Mouse (Mus musculus) adrenal gland, adult 8-10 months (tissue): ENCODE results near the gene Flt4. TPM values are rescaled to one million over a fixed set of nuclear protein-coding genes. Genes with fewer than 3 reads are reported as not detected.

Experiments
- DNase-seq: peaks from one replicate; pipeline ENCODE4 v3.0.0; 2022
- total RNA-seq, 4 experiments: library from RNA; stranded (reverse); gene quantifications; 2 replicates each; pipeline ENCODE4 v1.2.4; 2022

The Flt4 gene
- total RNA-seq, 4 experiments from 2014 or later, result 19.3 to 29.5 (median 23.4) TPM

- no peak for DNase-seq
Observed at GRCm38 (mm10) chr11:49650113-49650993, 41.3 kb downstream of the Flt4 start.

- no peak for DNase-seq
Observed at GRCm38 (mm10) chr11:49650994-49651761, 42.1 kb downstream of the Flt4 start.

GRCm38 (mm10) chr11:49651762-49652322, 42.8 kb downstream of the Flt4 start:
- DNase-seq, result no peak

- peak; percentile 69 for DNase-seq
Observed at GRCm38 (mm10) chr11:49652401-49653078, 43.5 kb downstream of the Flt4 start.

- DNase-seq, result no peak
Observed at GRCm38 (mm10) chr11:49653079-49653408, 44.0 kb downstream of the Flt4 start.

GRCm38 (mm10) chr11:49654651-49655050, 45.6 kb downstream of the Flt4 start:
- no peak for DNase-seq

- DNase-seq, result no peak
Observed at GRCm38 (mm10) chr11:49655501-49655900, 46.4 kb downstream of the Flt4 start.

- no peak for DNase-seq
Observed at GRCm38 (mm10) chr11:49658065-49658464, 49.0 kb downstream of the Flt4 start.

- no peak for DNase-seq
Observed at GRCm38 (mm10) chr11:49658791-49659469, 49.9 kb downstream of the Flt4 start.

GRCm38 (mm10) chr11:49659470-49659799, 50.4 kb downstream of the Flt4 start:
- no peak for DNase-seq

GRCm38 (mm10) chr11:49662292-49662780, 53.3 kb downstream of the Flt4 start:
- no peak for DNase-seq

- DNase-seq, result no peak
Observed at GRCm38 (mm10) chr11:49663310-49663709, 54.2 kb downstream of the Flt4 start, which contains the start of gene Scgb3a1. Gene Scgb3a1 (plus strand): TSS chr11:49663610.

GRCm38 (mm10) chr11:49664262-49665140, 55.4 kb downstream of the Flt4 start:
- DNase-seq, result no peak

GRCm38 (mm10) chr11:49665462-49665861, 56.4 kb downstream of the Flt4 start:
- no peak for DNase-seq

GRCm38 (mm10) chr11:49673433-49673832, 64.4 kb downstream of the Flt4 start:
- no peak for DNase-seq

GRCm38 (mm10) chr11:49684237-49684973, 75.3 kb downstream of the Flt4 start:
- DNase-seq, result no peak

GRCm38 (mm10) chr11:49695013-49695412, 86.0 kb downstream of the Flt4 start:
- no peak for DNase-seq

GRCm38 (mm10) chr11:49695695-49696094, 86.6 kb downstream of the Flt4 start:
- no peak for DNase-seq

GRCm38 (mm10) chr11:49696472-49696871, 87.4 kb downstream of the Flt4 start:
- no peak for DNase-seq

- DNase-seq, result no peak
Observed at GRCm38 (mm10) chr11:49697779-49698178, 88.7 kb downstream of the Flt4 start.
